In genomic region chr8:111890911-111891303, GRCm38 (mm10) we compare ENCODE assay signal across 15 mouse cellular contexts. TPM values are rescaled to one million over a fixed set of nuclear protein-coding genes. Genes with fewer than 3 reads are reported as not detected.
DNase-seq lines count a peak whose midpoint lies in the region; ATAC-seq and TF ChIP-seq lines count a peak whose summit lies in the region.
"Had no signal": no experiment of that assay in that cellular context is flagged by ENCODE, and none has a peak within 500 bp of the region (broad histone marks: within the 10 kb centered on the region; RNA-seq: fewer than 3 reads in every experiment).

No protein-coding gene starts in this region.

- H3K4me2 ChIP-seq in hindbrain, postnatal 0 days (ENCODE audit: low read depth, low read length), result no peak overlapping the region
- peak overlapping the region; percentile 57; the same call in 1 of the 2 replicates for H3K4me2 ChIP-seq in midbrain, postnatal 0 days (ENCODE audit: low read depth, low read length, poor library complexity, severe bottlenecking)
- H3K4me2 ChIP-seq in midbrain, embryonic 16.5 days (ENCODE audit: low read length), result no peak overlapping the region
- H3K4me2 ChIP-seq in embryonic facial prominence, embryonic 14.5 days (ENCODE audit: low read depth, low read length), result no peak overlapping the region
- H3K4me2 ChIP-seq in stomach, postnatal 0 days (replicated peaks; ENCODE audit: low read depth), result no peak overlapping the region

- TF ChIP-seq CTCF in hindbrain, postnatal 0 days (IDR thresholded peaks at IDR 0.05; ENCODE audit: low read depth), result no peak
- TF ChIP-seq CTCF in midbrain, postnatal 0 days (IDR thresholded peaks at IDR 0.05), result no peak
- TF ChIP-seq CTCF in stomach, postnatal 0 days (IDR thresholded peaks at IDR 0.05; ENCODE audit: low read depth), result no peak

- DNase-seq in hindbrain, postnatal 0 days (ENCODE audit: low spot score), result no peak
- no peak for DNase-seq in hindbrain, embryonic 10.5 days (ENCODE audit: low spot score)
- no peak for DNase-seq in midbrain, postnatal 0 days (ENCODE audit: low spot score)
- DNase-seq in embryonic facial prominence, embryonic 14.5 days (ENCODE audit: low spot score), result no peak
- no peak for DNase-seq in stomach, postnatal 0 days (ENCODE audit: low spot score)
- no peak for DNase-seq in gastrocnemius, postnatal 25 days
- DNase-seq: B cell, adult 2 months had no signal

- H3K27me3 ChIP-seq in hindbrain, postnatal 0 days (ENCODE audit: insufficient read depth, low read length), result no peaks in the 10 kb centered on the region; the same call in none of the 2 replicates
- peaks cover 58% of the 10 kb centered on the region for H3K27me3 ChIP-seq in hindbrain, embryonic 10.5 days (ENCODE audit: insufficient read depth, poor library complexity, severe bottlenecking)
- peaks cover 30% of the 10 kb centered on the region for H3K27me3 ChIP-seq in midbrain, postnatal 0 days (ENCODE audit: insufficient read depth, low read length)
- peaks cover 28% of the 10 kb centered on the region for H3K27me3 ChIP-seq in midbrain, embryonic 16.5 days (ENCODE audit: control insufficient read depth, insufficient read depth, low read depth, low read length)
- peaks cover 30% of the 10 kb centered on the region for H3K27me3 ChIP-seq in embryonic facial prominence, embryonic 14.5 days (replicated peaks; ENCODE audit: control insufficient read depth, insufficient read depth, low read length)
- peaks cover 10% of the 10 kb centered on the region; the same call in 1 of the 2 replicates for H3K27me3 ChIP-seq in stomach, postnatal 0 days (ENCODE audit: control insufficient read depth, insufficient read depth, low read length)

- H3K27ac ChIP-seq in hindbrain, postnatal 0 days, result no peak overlapping the region
- H3K27ac ChIP-seq in hindbrain, embryonic 10.5 days, result no peak overlapping the region
- no peak overlapping the region for H3K27ac ChIP-seq in midbrain, postnatal 0 days (ENCODE audit: low read depth, low read length)
- no peak overlapping the region for H3K27ac ChIP-seq in midbrain, embryonic 16.5 days (ENCODE audit: low read length)
- no peak overlapping the region for H3K27ac ChIP-seq in embryonic facial prominence, embryonic 14.5 days (replicated peaks; ENCODE audit: low read depth, low read length)
- no peak overlapping the region for H3K27ac ChIP-seq in stomach, postnatal 0 days (replicated peaks)
- H3K27ac ChIP-seq: kidney, postnatal 0 days; limb, embryonic 15.5 days; neural tube, embryonic 12.5 days had no signal

- H3K9me3 ChIP-seq in hindbrain, postnatal 0 days (ENCODE audit: low read length), result no peaks in the 10 kb centered on the region
- H3K9me3 ChIP-seq in hindbrain, embryonic 10.5 days, result no peaks in the 10 kb centered on the region
- H3K9me3 ChIP-seq in midbrain, postnatal 0 days (ENCODE audit: low read length), result no peaks in the 10 kb centered on the region
- no peaks in the 10 kb centered on the region; the same call in 1 of the 2 replicates for H3K9me3 ChIP-seq in midbrain, embryonic 16.5 days (replicated peaks; ENCODE audit: control insufficient read depth, low read length, poor library complexity, severe bottlenecking)
- H3K9me3 ChIP-seq in embryonic facial prominence, embryonic 14.5 days (ENCODE audit: control insufficient read depth, low read length), result no peaks in the 10 kb centered on the region
- no peaks in the 10 kb centered on the region for H3K9me3 ChIP-seq in stomach, postnatal 0 days (ENCODE audit: control insufficient read depth, low read length)
- H3K9me3 ChIP-seq: limb, embryonic 15.5 days; neural tube, embryonic 12.5 days had no signal

- no peak overlapping the region for H3K9ac ChIP-seq in hindbrain, postnatal 0 days (replicated peaks; ENCODE audit: low read length)
- no peak overlapping the region for H3K9ac ChIP-seq in midbrain, postnatal 0 days (replicated peaks; ENCODE audit: low read length, poor library complexity, severe bottlenecking)
- H3K9ac ChIP-seq in midbrain, embryonic 16.5 days (ENCODE audit: low read depth, low read length), result no peak overlapping the region
- no peak overlapping the region for H3K9ac ChIP-seq in embryonic facial prominence, embryonic 14.5 days (ENCODE audit: low read depth, low read length)
- H3K9ac ChIP-seq in stomach, postnatal 0 days (ENCODE audit: low read length), result no peak overlapping the region
- H3K9ac ChIP-seq: heart, embryonic 12.5 days; limb, embryonic 15.5 days; neural tube, embryonic 12.5 days had no signal

- peak overlapping the region; percentile 37; the same call in 1 of the 2 replicates for H3K4me3 ChIP-seq in hindbrain, postnatal 0 days (ENCODE audit: low read length)
- no peak overlapping the region for H3K4me3 ChIP-seq in hindbrain, embryonic 10.5 days
- H3K4me3 ChIP-seq in midbrain, postnatal 0 days (ENCODE audit: low read depth, low read length), result peak overlapping the region; percentile 34; the same call in 1 of the 2 replicates
- H3K4me3 ChIP-seq in midbrain, embryonic 16.5 days (ENCODE audit: low read depth, low read length), result no peak overlapping the region; the same call in 1 of the 2 replicates
- 0 out of 2 replicates have a peak overlapping the region, but pooled peaks have one; percentile 22 for H3K4me3 ChIP-seq in embryonic facial prominence, embryonic 14.5 days (ENCODE audit: low read depth, low read length)
- no peak overlapping the region for H3K4me3 ChIP-seq in stomach, postnatal 0 days (ENCODE audit: low read depth, low read length)

- WGBS in hindbrain, postnatal 0 days, result 63% methylated on average over 6 of the region's 6 CpGs
- WGBS in hindbrain, embryonic 10.5 days, result 62% methylated on average over 6 of the region's 6 CpGs
- 67% methylated on average over 6 of the region's 6 CpGs for WGBS in midbrain, postnatal 0 days
- WGBS in midbrain, embryonic 16.5 days, result 58% methylated on average over 6 of the region's 6 CpGs
- 64% methylated on average over 6 of the region's 6 CpGs for WGBS in embryonic facial prominence, embryonic 14.5 days
- 53% methylated on average over 6 of the region's 6 CpGs for WGBS in stomach, postnatal 0 days

- no peak for TF ChIP-seq EP300 in stomach, postnatal 0 days (optimal IDR thresholded peaks at IDR 0.05)

- no peaks in the 10 kb centered on the region for H3K36me3 ChIP-seq in hindbrain, postnatal 0 days (ENCODE audit: insufficient read depth, low read length)
- no peaks in the 10 kb centered on the region for H3K36me3 ChIP-seq in hindbrain, embryonic 10.5 days
- no peaks in the 10 kb centered on the region for H3K36me3 ChIP-seq in midbrain, postnatal 0 days (ENCODE audit: insufficient read depth, low read length)
- no peaks in the 10 kb centered on the region for H3K36me3 ChIP-seq in midbrain, embryonic 16.5 days (ENCODE audit: control insufficient read depth, insufficient read depth, low read length)
- no peaks in the 10 kb centered on the region for H3K36me3 ChIP-seq in embryonic facial prominence, embryonic 14.5 days (ENCODE audit: control insufficient read depth, insufficient read depth, low read length)
- H3K36me3 ChIP-seq in stomach, postnatal 0 days (ENCODE audit: control insufficient read depth, insufficient read depth, low read length), result no peaks in the 10 kb centered on the region
- H3K36me3 ChIP-seq: heart, embryonic 12.5 days; limb, embryonic 15.5 days; neural tube, embryonic 12.5 days had no signal

- no peak for ATAC-seq in hindbrain, postnatal 0 days
- ATAC-seq in midbrain, postnatal 0 days (ENCODE audit: low FRiP score), result no peak
- no peak for ATAC-seq in midbrain, embryonic 16.5 days
- no peak for ATAC-seq in embryonic facial prominence, embryonic 14.5 days (ENCODE audit: low read depth)
- 0 out of 2 replicates have a peak, but pooled peaks have one; percentile 10 for ATAC-seq in stomach, postnatal 0 days (ENCODE audit: low FRiP score, low TSS enrichment)

- H3K4me1 ChIP-seq in hindbrain, postnatal 0 days (ENCODE audit: insufficient read depth, low read length), result peaks cover 6% of the 10 kb centered on the region; the same call in 1 of the 2 replicates
- peaks cover 16% of the 10 kb centered on the region for H3K4me1 ChIP-seq in hindbrain, embryonic 10.5 days (replicated peaks)
- H3K4me1 ChIP-seq in midbrain, postnatal 0 days (ENCODE audit: insufficient read depth, low read length), result peaks cover 6% of the 10 kb centered on the region
- peaks cover 6% of the 10 kb centered on the region; the same call in 1 of the 2 replicates for H3K4me1 ChIP-seq in midbrain, embryonic 16.5 days (ENCODE audit: control insufficient read depth, insufficient read depth, low read length)
- peaks cover 7% of the 10 kb centered on the region; the same call in 1 of the 2 replicates for H3K4me1 ChIP-seq in embryonic facial prominence, embryonic 14.5 days (ENCODE audit: control insufficient read depth, insufficient read depth, low read length)
- H3K4me1 ChIP-seq in stomach, postnatal 0 days (replicated peaks; ENCODE audit: control insufficient read depth, insufficient read depth), result no peaks in the 10 kb centered on the region

RNA-seq across cellular contexts. Expression of gene Tmem170, which starts 14.4 kb away (rescaled TPM):
- total RNA-seq in hindbrain, postnatal 0 days (2014; rRNA removed), result 3.2 and 3.5 TPM in 2 replicates
- polyA plus RNA-seq in hindbrain, postnatal 0 days (2015; fragmentation: Nextera tagmentation; extraction: Ambion mirVana), result 2.3 and 3.0 TPM in 2 replicates
- polyA plus RNA-seq in hindbrain, embryonic 10.5 days (2016; fragmentation: Nextera tagmentation; extraction: Ambion mirVana), result 8.4 and 10.7 TPM in 2 replicates
- 3.6 TPM in 2 replicates for total RNA-seq in midbrain, postnatal 0 days (2014; rRNA removed)
- 2.1 and 2.7 TPM in 2 replicates for polyA plus RNA-seq in midbrain, postnatal 0 days (2015; fragmentation: Nextera tagmentation; extraction: Ambion mirVana)
- polyA plus RNA-seq in midbrain, embryonic 16.5 days (2015; fragmentation: Nextera tagmentation; extraction: Ambion mirVana), result 3.8 TPM in 2 replicates
- 3.6 and 4.1 TPM in 2 replicates for polyA plus RNA-seq in embryonic facial prominence, embryonic 14.5 days (2014; fragmentation: Nextera tagmentation; extraction: Ambion mirVana)
- 9.9 and 10.1 TPM in 2 replicates for polyA plus RNA-seq in stomach, postnatal 0 days (2015; fragmentation: Nextera tagmentation; extraction: Ambion mirVana)
- 1 to 10 TPM; 1.5 to 1.6 TPM for total RNA-seq in gastrocnemius, postnatal 25 days (2021)

RNA-seq across cellular contexts. Expression of gene Chst5, which starts 19.3 kb away (rescaled TPM):
- 2.4 and 4.2 TPM in 2 replicates for total RNA-seq in hindbrain, postnatal 0 days (2014; rRNA removed)
- polyA plus RNA-seq in hindbrain, postnatal 0 days (2015; fragmentation: Nextera tagmentation; extraction: Ambion mirVana), result 3.2 and 3.8 TPM in 2 replicates
- 4.6 and 4.9 TPM in 2 replicates for polyA plus RNA-seq in hindbrain, embryonic 10.5 days (2016; fragmentation: Nextera tagmentation; extraction: Ambion mirVana)
- 2.9 and 5.2 TPM in 2 replicates for total RNA-seq in midbrain, postnatal 0 days (2014; rRNA removed)
- 3.4 and 3.6 TPM in 2 replicates for polyA plus RNA-seq in midbrain, postnatal 0 days (2015; fragmentation: Nextera tagmentation; extraction: Ambion mirVana)
- 2.7 and 4.1 TPM in 2 replicates for polyA plus RNA-seq in midbrain, embryonic 16.5 days (2015; fragmentation: Nextera tagmentation; extraction: Ambion mirVana)
- 4.7 and 5.4 TPM in 2 replicates for polyA plus RNA-seq in embryonic facial prominence, embryonic 14.5 days (2014; fragmentation: Nextera tagmentation; extraction: Ambion mirVana)
- 0.36 and 0.39 TPM in 2 replicates for polyA plus RNA-seq in stomach, postnatal 0 days (2015; fragmentation: Nextera tagmentation; extraction: Ambion mirVana)
- total RNA-seq in gastrocnemius, postnatal 25 days (2021), result under 1 TPM in 1 of 2 experiments, not detected in 1; 0.11 TPM
- total RNA-seq: gastrocnemius, adult 8-10 months; heart, postnatal 25 days; megakaryocyte-erythroid progenitor cell, adult 5-6 weeks had no signal

RNA-seq across cellular contexts. Expression of gene Cfdp1, which starts 36.8 kb away (rescaled TPM):
- total RNA-seq in hindbrain, postnatal 0 days (2014; rRNA removed), result 24.9 and 26.5 TPM in 2 replicates
- 170 and 180 TPM in 2 replicates for polyA plus RNA-seq in hindbrain, postnatal 0 days (2015; fragmentation: Nextera tagmentation; extraction: Ambion mirVana)
- polyA plus RNA-seq in hindbrain, embryonic 10.5 days (2016; fragmentation: Nextera tagmentation; extraction: Ambion mirVana), result 171 and 215 TPM in 2 replicates
- total RNA-seq in midbrain, postnatal 0 days (2014; rRNA removed), result 61.3 and 63.1 TPM in 2 replicates
- 196 and 197 TPM in 2 replicates for polyA plus RNA-seq in midbrain, postnatal 0 days (2015; fragmentation: Nextera tagmentation; extraction: Ambion mirVana)
- polyA plus RNA-seq in midbrain, embryonic 16.5 days (2015; fragmentation: Nextera tagmentation; extraction: Ambion mirVana), result 222 and 233 TPM in 2 replicates
- 202 and 203 TPM in 2 replicates for polyA plus RNA-seq in embryonic facial prominence, embryonic 14.5 days (2014; fragmentation: Nextera tagmentation; extraction: Ambion mirVana)
- 98.6 and 101 TPM in 2 replicates for polyA plus RNA-seq in stomach, postnatal 0 days (2015; fragmentation: Nextera tagmentation; extraction: Ambion mirVana)
- 10 to 100 TPM; 18.1 to 21.4 TPM for total RNA-seq in gastrocnemius, postnatal 25 days (2021)

RNA-seq across cellular contexts. Expression of gene Tmem231, which starts 42.8 kb away (rescaled TPM):
- total RNA-seq in hindbrain, postnatal 0 days (2014; rRNA removed), result 15.5 and 16.7 TPM in 2 replicates
- 14.4 and 14.6 TPM in 2 replicates for polyA plus RNA-seq in hindbrain, postnatal 0 days (2015; fragmentation: Nextera tagmentation; extraction: Ambion mirVana)
- 24.4 and 27.4 TPM in 2 replicates for polyA plus RNA-seq in hindbrain, embryonic 10.5 days (2016; fragmentation: Nextera tagmentation; extraction: Ambion mirVana)
- total RNA-seq in midbrain, postnatal 0 days (2014; rRNA removed), result 21.3 and 23.7 TPM in 2 replicates
- 17.3 and 18.7 TPM in 2 replicates for polyA plus RNA-seq in midbrain, postnatal 0 days (2015; fragmentation: Nextera tagmentation; extraction: Ambion mirVana)
- polyA plus RNA-seq in midbrain, embryonic 16.5 days (2015; fragmentation: Nextera tagmentation; extraction: Ambion mirVana), result 20.9 and 22.4 TPM in 2 replicates
- polyA plus RNA-seq in embryonic facial prominence, embryonic 14.5 days (2014; fragmentation: Nextera tagmentation; extraction: Ambion mirVana), result 14.9 and 15.8 TPM in 2 replicates
- 3.3 and 4.1 TPM in 2 replicates for polyA plus RNA-seq in stomach, postnatal 0 days (2015; fragmentation: Nextera tagmentation; extraction: Ambion mirVana)
- total RNA-seq in gastrocnemius, postnatal 25 days (2021), result 1 to 10 TPM in 1 of 2 experiments, under 1 TPM in 1; 0.90 to 1.1 TPM

RNA-seq across cellular contexts. Expression of gene Gabarapl2, which starts 49.6 kb away (rescaled TPM):
- 86.2 and 99.4 TPM in 2 replicates for total RNA-seq in hindbrain, postnatal 0 days (2014; rRNA removed)
- 461 and 465 TPM in 2 replicates for polyA plus RNA-seq in hindbrain, postnatal 0 days (2015; fragmentation: Nextera tagmentation; extraction: Ambion mirVana)
- polyA plus RNA-seq in hindbrain, embryonic 10.5 days (2016; fragmentation: Nextera tagmentation; extraction: Ambion mirVana), result 235 and 314 TPM in 2 replicates
- total RNA-seq in midbrain, postnatal 0 days (2014; rRNA removed), result 117 and 121 TPM in 2 replicates
- polyA plus RNA-seq in midbrain, postnatal 0 days (2015; fragmentation: Nextera tagmentation; extraction: Ambion mirVana), result 459 and 469 TPM in 2 replicates
- 469 and 489 TPM in 2 replicates for polyA plus RNA-seq in midbrain, embryonic 16.5 days (2015; fragmentation: Nextera tagmentation; extraction: Ambion mirVana)
- 168 and 182 TPM in 2 replicates for polyA plus RNA-seq in embryonic facial prominence, embryonic 14.5 days (2014; fragmentation: Nextera tagmentation; extraction: Ambion mirVana)
- 290 and 292 TPM in 2 replicates for polyA plus RNA-seq in stomach, postnatal 0 days (2015; fragmentation: Nextera tagmentation; extraction: Ambion mirVana)
- total RNA-seq in gastrocnemius, postnatal 25 days (2021), result 100 to 1,000 TPM; 105 to 106 TPM

Comparison
In these comparisons a context has a peak if more than half of its experiments do, and no peak if none do; other contexts are left out.
1. H3K4me3 ChIP-seq: peak in hindbrain, postnatal 0 days (single experiment), midbrain, postnatal 0 days (single experiment) and embryonic facial prominence, embryonic 14.5 days (single experiment); none in hindbrain, embryonic 10.5 days (single experiment), midbrain, embryonic 16.5 days (single experiment) and stomach, postnatal 0 days (single experiment).